20 mouse cellular contexts compared by ENCODE assay signal in genomic region chr10:84713043-84713442, GRCm38 (mm10). TPM values are rescaled to one million over a fixed set of nuclear protein-coding genes. Genes with fewer than 3 reads are reported as not detected.
DNase-seq lines count a peak whose midpoint lies in the region; ATAC-seq and TF ChIP-seq lines count a peak whose summit lies in the region.
"Had no signal": no experiment of that assay in that cellular context is flagged by ENCODE, and none has a peak within 500 bp of the region (broad histone marks: within the 10 kb centered on the region; RNA-seq: fewer than 3 reads in every experiment).

No protein-coding gene starts in this region.

- H3ac ChIP-seq in C2C12 (ENCODE audit: control insufficient read depth, insufficient read length, low read depth): no peak overlapping the region

- H3K4me3 ChIP-seq in hindbrain, embryonic 10.5 days: no peak overlapping the region
- no peak overlapping the region for H3K4me3 ChIP-seq in hindbrain, embryonic 16.5 days (ENCODE audit: low read length)
- H3K4me3 ChIP-seq in lung, embryonic 16.5 days (ENCODE audit: low read length): no peak overlapping the region
- no peak overlapping the region for H3K4me3 ChIP-seq in C2C12 (ENCODE audit: insufficient read depth, poor library complexity, severe bottlenecking)
- no peak overlapping the region for H3K4me3 ChIP-seq in hindbrain, embryonic 12.5 days
- H3K4me3 ChIP-seq: left cerebral cortex, adult 2 months; megakaryocyte, embryonic 14.5 days had no signal

- TF ChIP-seq CTCF in C2C12 (IDR thresholded peaks at IDR 0.05; ENCODE audit: control insufficient read depth, insufficient read depth, insufficient read length): no peak

- H3K79me3 ChIP-seq in C2C12 (ENCODE audit: low read depth): no peaks in the 10 kb centered on the region

- peaks cover 69% of the 10 kb centered on the region for H3K4me1 ChIP-seq in hindbrain, embryonic 10.5 days (replicated peaks)
- peaks cover 6% of the 10 kb centered on the region for H3K4me1 ChIP-seq in hindbrain, embryonic 16.5 days (ENCODE audit: control insufficient read depth, insufficient read depth, low read depth, low read length)
- peaks cover 13% of the 10 kb centered on the region for H3K4me1 ChIP-seq in lung, embryonic 16.5 days (replicated peaks; ENCODE audit: control insufficient read depth, insufficient read depth, low read length)
- H3K4me1 ChIP-seq in hindbrain, embryonic 12.5 days: peaks cover 52% of the 10 kb centered on the region

- no peak overlapping the region for H3K9ac ChIP-seq in hindbrain, embryonic 16.5 days (ENCODE audit: low read depth, low read length)
- H3K9ac ChIP-seq in lung, embryonic 16.5 days (ENCODE audit: low read length): no peak overlapping the region
- peak overlapping the region; percentile 36; the same call in 1 of the 2 replicates for H3K9ac ChIP-seq in hindbrain, embryonic 12.5 days

- H3K9me3 ChIP-seq in hindbrain, embryonic 10.5 days: no peaks in the 10 kb centered on the region
- no peaks in the 10 kb centered on the region for H3K9me3 ChIP-seq in hindbrain, embryonic 16.5 days (ENCODE audit: control insufficient read depth, low read length)
- H3K9me3 ChIP-seq in lung, embryonic 16.5 days (ENCODE audit: control insufficient read depth, low read length): no peaks in the 10 kb centered on the region
- no peaks in the 10 kb centered on the region for H3K9me3 ChIP-seq in hindbrain, embryonic 12.5 days (replicated peaks)
- H3K9me3 ChIP-seq: megakaryocyte, embryonic 14.5 days had no signal

- peaks cover 10% of the 10 kb centered on the region; the same call in 1 of the 2 replicates for H3K27me3 ChIP-seq in hindbrain, embryonic 10.5 days (ENCODE audit: insufficient read depth, poor library complexity, severe bottlenecking)
- H3K27me3 ChIP-seq in hindbrain, embryonic 16.5 days (replicated peaks; ENCODE audit: control insufficient read depth, insufficient read depth, low read length): no peaks in the 10 kb centered on the region
- H3K27me3 ChIP-seq in lung, embryonic 16.5 days (ENCODE audit: control insufficient read depth, insufficient read depth, low read depth, low read length): no peaks in the 10 kb centered on the region; the same call in 1 of the 2 replicates
- H3K27me3 ChIP-seq in C2C12 (ENCODE audit: control insufficient read depth, insufficient read depth, insufficient read length): no peaks in the 10 kb centered on the region
- no peaks in the 10 kb centered on the region for H3K27me3 ChIP-seq in hindbrain, embryonic 12.5 days
- H3K27me3 ChIP-seq: megakaryocyte, embryonic 14.5 days had no signal

- H3K4me2 ChIP-seq in hindbrain, embryonic 16.5 days (ENCODE audit: low read length): no peak overlapping the region
- no peak overlapping the region for H3K4me2 ChIP-seq in lung, embryonic 16.5 days (ENCODE audit: low read depth, low read length)
- no peak overlapping the region for H3K4me2 ChIP-seq in hindbrain, embryonic 12.5 days (replicated peaks)
- H3K4me2 ChIP-seq: heart, embryonic 11.5 days; liver, embryonic 11.5 days had no signal

- peaks cover 41% of the 10 kb centered on the region for H3K36me3 ChIP-seq in hindbrain, embryonic 10.5 days
- H3K36me3 ChIP-seq in hindbrain, embryonic 16.5 days (ENCODE audit: control insufficient read depth, insufficient read depth, low read length): 0 out of 2 replicates have a peak, but pooled peaks cover 5% of the 10 kb centered on the region
- H3K36me3 ChIP-seq in lung, embryonic 16.5 days (ENCODE audit: control insufficient read depth, insufficient read depth, low read length): peaks cover 8% of the 10 kb centered on the region
- peaks cover 48% of the 10 kb centered on the region for H3K36me3 ChIP-seq in C2C12 (ENCODE audit: control insufficient read depth, insufficient read depth)
- peaks cover 17% of the 10 kb centered on the region for H3K36me3 ChIP-seq in hindbrain, embryonic 12.5 days

- peak overlapping the region; percentile 86 for H3K27ac ChIP-seq in hindbrain, embryonic 10.5 days
- H3K27ac ChIP-seq in hindbrain, embryonic 16.5 days (ENCODE audit: low read depth, low read length): no peak overlapping the region
- H3K27ac ChIP-seq in lung, embryonic 16.5 days (ENCODE audit: low read length): peak overlapping the region; percentile 56; the same call in 1 of the 2 replicates
- H3K27ac ChIP-seq in hindbrain, embryonic 12.5 days: peak overlapping the region; percentile 74; the same call in 1 of the 2 replicates
- H3K27ac ChIP-seq: left cerebral cortex, adult 2 months; stomach, postnatal 0 days had no signal

- no peak for DNase-seq in hindbrain, embryonic 10.5 days (ENCODE audit: low spot score)
- DNase-seq in lung, postnatal 14 days: no peak
- DNase-seq in left cerebral cortex, postnatal 14 days (ENCODE audit: low spot score in 2 of 2): no peak
- DNase-seq: adrenal gland, postnatal 25 days; cerebellum, adult 11-12 months; embryo, embryonic 11 days; heart, postnatal 4 days; kidney, postnatal 10 days had no signal

- intact Hi-C loops in left cerebral cortex, postnatal 14 days (cut with DNase I): no loop called here

- ATAC-seq in hindbrain, embryonic 16.5 days: no peak
- ATAC-seq in lung, embryonic 16.5 days (ENCODE audit: low read depth): no peak
- ATAC-seq in hindbrain, embryonic 12.5 days (ENCODE audit: low FRiP score): no peak
- ATAC-seq: intestine, embryonic 16.5 days had no signal

- no peaks in the 10 kb centered on the region for H3K79me2 ChIP-seq in C2C12 (ENCODE audit: control insufficient read depth, insufficient read depth)

- whole genome bisulfite sequencing in hindbrain, embryonic 10.5 days: 63% methylated on average over 10 of the region's 10 CpGs
- 36% methylated on average over 10 of the region's 10 CpGs for WGBS in hindbrain, embryonic 16.5 days
- 65% methylated on average over 10 of the region's 10 CpGs for WGBS in lung, embryonic 16.5 days
- 53% methylated on average over 10 of the region's 10 CpGs for WGBS in hindbrain, embryonic 12.5 days

TF ChIP-seq in C2C12, 6 proteins besides CTCF, POLR2A, EP300 and RAD21:
- TF ChIP-seq MAX (IDR thresholded peaks at IDR 0.05) (peak; percentile 27), MYOG (IDR thresholded peaks at IDR 0.05; ENCODE audit: control insufficient read depth, extremely low read depth, insufficient read length) (no peak)

RNA-seq across cellular contexts. Expression of gene Rfx4, which starts 42.8 kb away (rescaled TPM):
- 49.2 and 66.6 TPM in 2 replicates for polyA plus RNA-seq in hindbrain, embryonic 10.5 days (2016; fragmentation: Nextera tagmentation; extraction: Ambion mirVana)
- 16.1 and 22.1 TPM in 2 replicates for polyA plus RNA-seq in hindbrain, embryonic 16.5 days (2015; fragmentation: Nextera tagmentation; extraction: Ambion mirVana)
- polyA plus RNA-seq in lung, embryonic 16.5 days (2015; fragmentation: Nextera tagmentation; extraction: Ambion mirVana): 0.06 TPM in 1 of 2 replicates, not detected in the other
- not detected for polyA plus RNA-seq in C2C12 (2012; fragmentation: generic; extraction: Trizol)
- 40.9 and 49.2 TPM in 2 replicates for polyA plus RNA-seq in hindbrain, embryonic 12.5 days (2016; fragmentation: Nextera tagmentation; extraction: Ambion mirVana)
- 1 to 10 TPM; 9.1 to 10.0 TPM for total RNA-seq in left cerebral cortex, postnatal 14 days (2021)
- total RNA-seq: adrenal gland, postnatal 25 days; gastrocnemius, adult 8-10 months; granulocyte monocyte progenitor cell, adult 5-6 weeks; heart, postnatal 4 days had no signal
- polyA plus RNA-seq: heart, embryonic 11.5 days; intestine, embryonic 16.5 days; liver, embryonic 11.5 days; stomach, postnatal 0 days had no signal

Comparison
In these comparisons a context has a peak if more than half of its experiments do, and no peak if none do; other contexts are left out.
1. RNA of gene Rfx4, which starts 42.8 kb away (polyA plus RNA-seq): 49.2 to 66.6 TPM in hindbrain, embryonic 10.5 days, 40.9 to 49.2 TPM in hindbrain, embryonic 12.5 days and 16.1 to 22.1 TPM in hindbrain, embryonic 16.5 days; 0.06 TPM in lung, embryonic 16.5 days and not detected in C2C12 (single experiment); every median in the first group is over 10 times any median in the second.